Mouse (Mus musculus) spleen, adult 10 weeks (tissue): Measurements from ENCODE around the gene Zscan2. TPM values are rescaled to one million over a fixed set of nuclear protein-coding genes. Genes with fewer than 3 reads are reported as not detected.

Experiments
- polyA plus RNA-seq: library from polyadenylated mRNA; stranded (reverse); fragments of 350-450 nt; fragmentation: Illumina TruSeq; extraction: RNeasy Lipid Tissue Mini Kit (QIAGEN cat#74804); gene quantifications from one replicate; pipeline ENCODE4 v1.2.3, GENCODE M21; 2015; ENCODE audit warnings: low replicate concordance; ENCODE audit not compliant: insufficient read depth

The Zscan2 gene
- polyA plus RNA-seq, result 4.0 TPM

GRCm38 (mm10) chr7:80860729-80861274, at the start of gene Zscan2:
TSS of gene Zscan2 (plus strand) at chr7:80860920.

GRCm38 (mm10) chr7:80825843-80826403, 34.8 kb upstream of the Zscan2 start, which contains the start of gene Iqgap1:
TSS of gene Iqgap1 (minus strand) at chr7:80825974.

GRCm38 (mm10) chr7:80900944-80901501, 40.3 kb downstream of the Zscan2 start, which contains the start of gene Wdr73:
TSS of gene Wdr73 (minus strand) at chr7:80901269.

GRCm38 (mm10) chr7:80904921-80905515, 44.3 kb downstream of the Zscan2 start, which contains the start of gene Nmb:
TSS of gene Nmb (minus strand) at chr7:80905076.

Other genes with a start within 250 kb of the Zscan2 start
- gene Crtc3, start 172.0 kb upstream of the Zscan2 start, polyA plus RNA-seq, result 9.9 TPM
- gene Iqgap1, start 34.9 kb upstream of the Zscan2 start, polyA plus RNA-seq, result 195 TPM
- 29.1 TPM for gene Wdr73, start 40.3 kb downstream of the Zscan2 start, polyA plus RNA-seq
- gene Nmb, start 44.2 kb downstream of the Zscan2 start, polyA plus RNA-seq, result 9.1 TPM
- 118 TPM for gene Sec11a, start 86.9 kb downstream of the Zscan2 start, polyA plus RNA-seq
- 47.1 TPM for gene Zfp592, start 132.8 kb downstream of the Zscan2 start, polyA plus RNA-seq
- 0.22 TPM for gene Alpk3, start 196.7 kb downstream of the Zscan2 start, polyA plus RNA-seq